Mouse (Mus musculus): Measurements from ENCODE around the gene Defb29.

Gene Defb29

GRCm38 (mm10) chr2:152539944-152540710, at the start of gene Defb29:
Gene Defb29, minus strand, starts transcription at chr2:152540098.
- DNase-seq: no peak

GRCm38 (mm10) chr2:152589021-152589420, 49.1 kb upstream of the Defb29 start:
- no peak for DNase-seq

- DNase-seq: no peak
Measured at GRCm38 (mm10) chr2:152588450-152588849, 48.6 kb upstream of the Defb29 start.

GRCm38 (mm10) chr2:152586926-152587560, 47.1 kb upstream of the Defb29 start:
- no peak for DNase-seq

- DNase-seq: no peak
Measured at GRCm38 (mm10) chr2:152580612-152581011, 40.7 kb upstream of the Defb29 start.

- DNase-seq: no peak
Measured at GRCm38 (mm10) chr2:152580107-152580506, 40.2 kb upstream of the Defb29 start, which contains the start of gene Defb19. Gene Defb19, minus strand, starts transcription at chr2:152580312.

- DNase-seq: no peak
Measured at GRCm38 (mm10) chr2:152573484-152573883, 33.6 kb upstream of the Defb29 start.

- DNase-seq: no peak
Measured at GRCm38 (mm10) chr2:152572114-152572794, 32.4 kb upstream of the Defb29 start, which contains the start of gene Defb21. Gene Defb21, plus strand, starts transcription at chr2:152572744.

- no peak for DNase-seq
Measured at GRCm38 (mm10) chr2:152570313-152570712, 30.4 kb upstream of the Defb29 start.

- DNase-seq: no peak
Measured at GRCm38 (mm10) chr2:152569881-152570280, 30.0 kb upstream of the Defb29 start.

- no peak for DNase-seq
Measured at GRCm38 (mm10) chr2:152569038-152569437, 29.1 kb upstream of the Defb29 start, which contains the start of gene Gm17416. Gene Gm17416, plus strand, starts transcription at chr2:152569338.

GRCm38 (mm10) chr2:152556655-152557054, 16.8 kb upstream of the Defb29 start:
- no peak for DNase-seq

- DNase-seq: peak; percentile 12
Measured at GRCm38 (mm10) chr2:152553774-152554423, 14.0 kb upstream of the Defb29 start.

GRCm38 (mm10) chr2:152548124-152548523, 8.2 kb upstream of the Defb29 start:
- DNase-seq: no peak

GRCm38 (mm10) chr2:152544691-152545090, 4.8 kb upstream of the Defb29 start:
- DNase-seq: peak; percentile 84

GRCm38 (mm10) chr2:152543478-152543877, 3.6 kb upstream of the Defb29 start:
- DNase-seq: no peak

GRCm38 (mm10) chr2:152542897-152543296, 3.0 kb upstream of the Defb29 start:
- DNase-seq: no peak

- no peak for DNase-seq
Measured at GRCm38 (mm10) chr2:152541979-152542378, 2.1 kb upstream of the Defb29 start.

GRCm38 (mm10) chr2:152517981-152518380, 21.9 kb downstream of the Defb29 start, which contains the start of gene Defb28:
Gene Defb28, plus strand, starts transcription at chr2:152518255.
- DNase-seq: no peak

GRCm38 (mm10) chr2:152516084-152516483, 23.8 kb downstream of the Defb29 start:
- DNase-seq: no peak

GRCm38 (mm10) chr2:152511592-152511991, 28.3 kb downstream of the Defb29 start, which contains the start of gene Defb26:
Gene Defb26, minus strand, starts transcription at chr2:152511692.
- no peak for DNase-seq

- DNase-seq: no peak
Measured at GRCm38 (mm10) chr2:152503950-152504349, 35.9 kb downstream of the Defb29 start.

GRCm38 (mm10) chr2:152500863-152501229, 39.1 kb downstream of the Defb29 start:
- no peak for DNase-seq

Measured in layer of hippocampus, adult 9-11 months (tissue).